Mouse (Mus musculus) midbrain, embryonic 15.5 days (tissue): ENCODE results near the gene Abhd18. TPM values are rescaled to one million over a fixed set of nuclear protein-coding genes. Genes with fewer than 3 reads are reported as not detected.

Source experiments
- ATAC-seq: fragments of 200-750 bp; cut with Nextera tagmentation; replicated peaks from 2 replicates; pipeline ENCODE4 v1.8.0; 2017; ENCODE audit warnings: moderate TSS enrichment
- H3K27ac ChIP-seq: fragments of 300-500 bp; sonication (generic); 2 replicates; pipeline ENCODE4 v1.5.1; 2015; ENCODE audit warnings: mild to moderate bottlenecking, inconsistent platforms
- H3K27me3 ChIP-seq: fragments of 300-500 bp; sonication (generic); replicated peaks from 2 replicates; pipeline ENCODE4 v1.6.1; 2015; ENCODE audit warnings: inconsistent platforms
- H3K36me3 ChIP-seq: fragments of 300-500 bp; sonication (generic); replicated peaks from 2 replicates; pipeline ENCODE4 v1.6.1; 2015; ENCODE audit warnings: inconsistent platforms
- H3K4me1 ChIP-seq: fragments of 300-500 bp; sonication (generic); 2 replicates; pipeline ENCODE4 v1.6.1; 2015; ENCODE audit warnings: inconsistent platforms
- H3K4me2 ChIP-seq: fragments of 300-500 bp; sonication (generic); 2 replicates; pipeline ENCODE4 v1.6.1; 2015; ENCODE audit warnings: inconsistent platforms, mild to moderate bottlenecking, moderate library complexity
- H3K4me3 ChIP-seq: fragments of 300-500 bp; sonication (generic); 2 replicates; pipeline ENCODE4 v1.5.1; 2015; ENCODE audit warnings: mild to moderate bottlenecking, inconsistent platforms
- H3K9ac ChIP-seq: fragments of 300-500 bp; sonication (generic); 2 replicates; pipeline ENCODE4 v1.6.1; 2015; ENCODE audit warnings: mild to moderate bottlenecking, inconsistent platforms
- H3K9me3 ChIP-seq: fragments of 300-500 bp; sonication (generic); 2 replicates; pipeline ENCODE4 v1.6.1; 2016; ENCODE audit warnings: inconsistent platforms
- WGBS: fragments of 180-500 bp; shearing (Covaris S2); methylation state at CpG from one replicate; pipeline ENCODE4 v1.1.7; 2015; ENCODE audit warnings: mixed read lengths; 5-methylcytosine and 5-hydroxymethylcytosine counted together
- polyA plus RNA-seq: library from polyadenylated mRNA; unstranded; fragments of >200 nt; fragmentation: Nextera tagmentation; extraction: Ambion mirVana; gene quantifications from 2 replicates; pipeline ENCODE4 v1.2.1, GENCODE M21; 2015

Gene Abhd18
- polyA plus RNA-seq, 1 experiment from 2014 or later = 14.3 TPM

DNA sequence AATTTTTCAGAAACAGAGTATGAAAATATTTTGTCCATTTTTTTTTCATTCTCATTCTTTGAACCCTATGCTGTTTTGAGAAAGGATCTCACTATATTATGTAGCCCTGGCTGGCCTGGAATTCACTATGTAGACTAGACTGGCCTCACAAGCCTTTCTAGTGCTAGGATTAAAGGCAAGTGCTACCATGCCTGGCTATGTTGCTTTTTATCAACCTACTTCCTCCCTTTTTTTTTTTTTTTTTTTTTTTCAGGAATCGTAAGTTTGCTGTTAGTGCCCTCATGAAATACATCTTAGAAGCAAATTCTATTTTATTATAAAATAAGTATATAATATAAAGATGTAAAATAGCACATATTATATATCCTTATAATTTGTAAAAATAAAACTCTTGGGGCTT lies 108.0 kb downstream of the Abhd18 start:
- H3K27me3 ChIP-seq = no peaks in the 10 kb centered on the region
- ATAC-seq = no peak
- WGBS = 90% methylated on average over 1 of the region's 1 CpGs
- no peak overlapping the region for H3K4me3 ChIP-seq
- no peaks in the 10 kb centered on the region for H3K36me3 ChIP-seq
- peaks cover 13% of the 10 kb centered on the region for H3K4me1 ChIP-seq
- H3K9ac ChIP-seq = no peak overlapping the region
- H3K27ac ChIP-seq = no peak overlapping the region
- H3K4me2 ChIP-seq = no peak overlapping the region
- H3K9me3 ChIP-seq = no peaks in the 10 kb centered on the region

DNA sequence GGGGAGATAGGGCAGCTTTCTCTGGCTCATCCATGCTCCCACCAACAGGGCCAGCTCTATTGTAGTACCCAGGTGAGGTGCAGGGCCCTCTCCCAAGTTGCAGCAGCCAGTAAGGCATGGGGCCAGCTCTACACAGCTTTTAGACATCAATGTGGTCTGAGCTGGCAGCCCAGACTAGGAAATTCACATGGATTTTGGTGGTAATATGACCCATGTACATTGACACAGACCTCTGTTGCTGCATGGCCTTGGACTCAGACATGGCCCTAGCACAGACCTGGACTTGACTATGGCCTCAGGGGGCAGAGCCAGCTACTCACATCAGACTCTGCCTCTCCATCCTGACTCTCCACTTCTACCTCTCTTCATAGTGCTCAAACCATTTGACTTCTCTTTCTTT lies 112.1 kb downstream of the Abhd18 start:
- no peaks in the 10 kb centered on the region for H3K36me3 ChIP-seq
- H3K27ac ChIP-seq = no peak overlapping the region
- H3K4me3 ChIP-seq = no peak overlapping the region
- no peak overlapping the region for H3K9ac ChIP-seq
- no peaks in the 10 kb centered on the region for H3K27me3 ChIP-seq
- no peak for ATAC-seq
- H3K4me2 ChIP-seq = no peak overlapping the region
- H3K9me3 ChIP-seq = no peaks in the 10 kb centered on the region
- no peaks in the 10 kb centered on the region for H3K4me1 ChIP-seq

DNA sequence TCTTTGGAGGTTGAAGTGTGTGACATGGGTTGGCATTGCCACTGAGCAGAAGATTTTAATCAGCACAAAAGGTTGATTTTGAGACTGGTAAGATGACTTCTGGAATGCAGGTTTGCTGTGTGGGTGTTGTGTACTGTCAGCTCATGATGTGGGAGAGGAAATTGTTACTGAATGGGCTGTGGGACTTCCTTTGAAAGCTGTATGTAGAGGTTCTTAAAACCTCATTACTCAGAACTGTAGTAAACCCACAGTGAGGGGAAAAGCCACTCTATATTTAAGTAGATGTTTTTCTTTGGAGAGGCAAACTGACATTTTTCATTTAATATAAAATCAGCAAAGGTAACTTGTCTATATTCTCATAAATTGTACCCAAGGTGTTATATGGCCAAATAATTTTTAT lies 134.0 kb downstream of the Abhd18 start:
- no peak for ATAC-seq
- H3K9ac ChIP-seq = no peak overlapping the region
- H3K36me3 ChIP-seq = no peaks in the 10 kb centered on the region
- H3K4me2 ChIP-seq = no peak overlapping the region
- no peaks in the 10 kb centered on the region for H3K27me3 ChIP-seq
- no peak overlapping the region for H3K27ac ChIP-seq
- no peaks in the 10 kb centered on the region for H3K9me3 ChIP-seq
- no peaks in the 10 kb centered on the region for H3K4me1 ChIP-seq
- no peak overlapping the region for H3K4me3 ChIP-seq

DNA sequence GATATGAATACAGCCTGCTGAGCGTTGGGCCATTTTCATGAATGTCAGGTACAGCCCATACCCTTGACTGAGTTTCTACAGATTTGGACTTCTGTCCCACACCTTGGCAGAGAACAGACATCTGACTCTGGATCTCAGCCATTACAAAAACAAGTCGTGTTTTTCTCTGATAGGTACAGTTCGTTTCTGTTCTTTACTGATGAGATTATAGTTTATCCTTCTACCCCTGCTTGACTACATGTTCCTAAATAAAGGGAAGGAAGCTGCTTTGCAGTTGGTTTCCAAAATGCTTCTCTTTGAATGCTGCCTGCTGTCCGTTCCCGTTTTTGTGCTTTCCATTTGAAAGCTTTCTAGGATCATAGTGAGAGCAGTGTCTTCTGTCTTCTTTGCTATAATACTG lies 140.8 kb downstream of the Abhd18 start:
- Histone ChIP-seq H3K9ac (no peak overlapping the region), H3K27ac (no peak overlapping the region), H3K27me3 (no peaks in the 10 kb centered on the region), H3K36me3 (no peaks in the 10 kb centered on the region), H3K4me2 (no peak overlapping the region), H3K4me3 (no peak overlapping the region), H3K4me1 (no peaks in the 10 kb centered on the region), H3K9me3 (no peaks in the 10 kb centered on the region)
- 77% methylated on average over 5 of the region's 5 CpGs for WGBS
- no peak for ATAC-seq

Other genes starting within 250 kb of the Abhd18 start
- 0.31 and 0.32 TPM in 2 replicates for gene Slc25a31, start 138.1 kb upstream of the Abhd18 start, polyA plus RNA-seq
- gene Hspa4l, start 102.5 kb upstream of the Abhd18 start, polyA plus RNA-seq = 49.6 and 53.7 TPM in 2 replicates
- 14.0 and 14.7 TPM in 2 replicates for gene Plk4, start 47.0 kb upstream of the Abhd18 start, polyA plus RNA-seq
- gene Mfsd8, start 84 bp upstream of the Abhd18 start, polyA plus RNA-seq = 11.6 TPM in 2 replicates
- gene 1700034I23Rik, start 55.6 kb downstream of the Abhd18 start, polyA plus RNA-seq = 0.49 and 0.68 TPM in 2 replicates
- gene Larp1b, start 102.9 kb downstream of the Abhd18 start, polyA plus RNA-seq = 3.4 and 6.6 TPM in 2 replicates
- gene Pgrmc2, start 236.1 kb downstream of the Abhd18 start, polyA plus RNA-seq = 26.7 and 30.3 TPM in 2 replicates